Mouse (Mus musculus) thymus, postnatal 4 days (tissue): Measurements from ENCODE around the gene Nrtn.
A peak's percentile ranks its signal among the peaks of the same experiment; 100 is the strongest.

Experiments
- DNase-seq: peaks from one replicate; pipeline ENCODE4 v3.0.0; 2021

The Nrtn gene

GRCm38 (mm10) chr17:56761991-56762410 is 4.7 kb upstream of the Nrtn start:
- DNase-seq = peak; percentile 99

DNA sequence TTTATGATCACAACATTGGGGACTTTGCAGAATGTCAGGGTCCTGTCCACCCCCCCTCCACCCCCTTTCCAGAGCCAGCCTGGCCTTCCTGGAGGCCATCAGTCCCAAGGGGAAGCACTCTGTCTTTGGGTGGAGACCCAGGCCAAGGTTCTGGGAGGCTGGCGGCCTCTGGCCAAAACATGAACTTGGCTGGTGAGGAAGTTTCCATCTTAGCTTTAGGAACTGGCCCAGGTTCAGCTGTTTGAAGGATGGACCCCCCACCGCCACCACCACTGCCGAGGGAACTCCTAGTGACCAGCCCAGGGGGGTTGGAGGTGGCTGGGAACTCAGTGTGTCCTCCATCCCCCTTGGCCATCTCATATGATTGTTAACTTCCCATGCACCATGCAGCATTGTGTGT is 3.7 kb upstream of the Nrtn start:
- DNase-seq = no peak

DNA sequence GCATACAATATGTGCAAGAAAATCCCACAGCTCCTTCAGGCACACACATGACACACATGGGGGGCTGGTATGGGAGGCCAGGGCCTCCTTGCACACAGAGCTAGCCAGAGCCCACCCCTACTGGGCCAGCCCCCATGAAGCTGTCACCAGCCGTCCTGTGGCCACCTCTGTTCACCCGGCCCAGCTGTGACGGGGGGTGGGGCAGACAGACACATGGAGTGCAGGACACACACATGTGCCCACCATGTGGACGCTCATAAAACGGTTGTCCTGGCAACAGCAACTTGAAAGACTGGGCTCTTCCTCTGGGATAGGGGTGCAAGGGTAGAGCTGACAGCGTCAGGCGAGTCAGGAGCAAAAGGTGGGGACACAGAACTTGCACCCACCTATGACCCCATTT is 1.9 kb upstream of the Nrtn start:
- no peak for DNase-seq

GRCm38 (mm10) chr17:56758132-56758531 is 802 bp upstream of the Nrtn start:
- DNase-seq = peak; percentile 97

DNA sequence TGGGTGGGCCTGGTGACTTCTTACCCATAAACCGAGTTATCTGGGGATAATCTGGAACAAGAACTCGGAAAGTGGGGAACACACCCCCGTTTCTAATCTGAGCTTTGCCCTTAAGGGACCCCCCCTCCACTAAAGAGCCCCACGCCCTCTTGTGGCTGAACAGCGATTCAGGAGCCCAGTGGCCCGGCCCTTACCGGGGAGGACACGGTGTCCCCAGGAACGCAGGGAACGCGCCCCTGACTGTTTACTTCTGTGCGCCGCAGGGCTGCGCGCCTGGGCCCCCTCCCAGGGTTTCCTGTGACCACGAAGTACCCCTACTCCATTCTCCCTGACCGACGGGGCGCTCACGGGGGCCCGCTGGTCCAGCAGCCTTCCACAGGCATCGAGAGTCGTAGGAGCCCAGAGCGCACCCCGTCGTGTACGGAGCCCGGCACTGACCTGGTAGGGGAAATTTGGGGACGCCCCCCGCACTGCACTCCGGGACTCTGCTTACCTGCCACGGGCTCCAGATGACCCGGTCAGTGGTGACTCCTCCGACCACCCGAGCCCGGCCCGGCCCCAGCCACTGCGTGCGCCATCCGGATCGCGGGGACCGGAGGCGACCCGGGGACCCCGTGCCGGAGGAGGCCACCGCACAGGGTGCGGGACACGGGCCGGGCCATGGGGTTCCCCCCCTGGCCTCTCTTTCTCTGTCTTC is 479 bp downstream of the Nrtn start:
- DNase-seq = peak; percentile 69

- peak; percentile 55 for DNase-seq
These were observed 2.8 kb downstream of the Nrtn start for GRCm38 (mm10) chr17:56754271-56755185.

DNA sequence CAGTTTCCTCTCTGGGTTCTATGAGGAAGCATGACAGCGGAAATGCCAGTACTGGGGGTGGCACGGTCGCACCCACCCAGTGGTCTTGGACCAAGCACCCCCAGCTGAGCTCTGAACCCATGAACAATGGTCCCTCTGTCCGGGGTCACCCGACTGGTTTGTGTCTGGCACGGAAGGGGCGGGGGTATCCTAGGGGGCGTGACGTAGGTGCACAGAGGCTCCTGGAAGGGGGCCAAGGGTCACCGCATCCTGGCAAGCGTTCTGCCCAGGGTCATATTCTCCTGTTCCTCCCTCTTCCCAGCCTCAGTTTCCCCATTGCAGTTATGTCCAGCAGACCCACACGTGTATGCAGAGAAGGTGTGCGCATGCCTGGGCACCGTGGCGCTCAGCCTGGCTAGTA is 3.9 kb downstream of the Nrtn start:
- DNase-seq = no peak

DNA sequence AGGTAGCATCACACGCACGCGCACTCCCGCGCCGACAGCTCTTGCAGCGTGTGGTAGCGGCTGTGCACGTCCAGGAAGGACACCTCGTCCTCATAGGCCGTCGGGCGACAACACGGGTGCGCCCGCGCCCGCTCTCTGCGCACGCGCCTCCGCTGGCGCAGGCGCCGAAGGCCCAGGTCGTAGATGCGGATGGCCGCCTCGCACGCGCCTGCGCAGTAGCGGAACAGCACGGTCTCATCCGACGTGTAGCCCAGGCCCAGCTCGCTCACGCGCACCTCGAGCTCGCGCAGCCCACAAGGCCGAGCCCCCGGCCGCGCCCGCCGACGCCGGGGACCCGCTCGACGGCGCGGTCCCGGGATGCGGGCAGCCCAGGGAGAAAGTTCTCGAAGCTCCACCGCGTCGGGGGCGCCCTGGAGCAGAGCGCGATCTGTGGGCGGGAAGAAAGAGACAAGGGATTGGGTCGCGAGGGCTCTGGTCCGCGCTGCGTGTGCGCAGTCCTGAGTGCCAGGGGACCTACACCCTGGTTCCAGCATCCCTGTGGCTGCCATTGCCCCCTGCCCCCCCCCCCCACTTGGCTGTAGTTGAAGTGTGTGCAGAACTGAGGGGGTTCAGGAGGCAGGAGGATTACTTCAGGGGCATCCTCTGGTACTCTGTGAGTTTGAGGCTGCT is 5.8 kb downstream of the Nrtn start:
- DNase-seq = peak; percentile 50

DNA sequence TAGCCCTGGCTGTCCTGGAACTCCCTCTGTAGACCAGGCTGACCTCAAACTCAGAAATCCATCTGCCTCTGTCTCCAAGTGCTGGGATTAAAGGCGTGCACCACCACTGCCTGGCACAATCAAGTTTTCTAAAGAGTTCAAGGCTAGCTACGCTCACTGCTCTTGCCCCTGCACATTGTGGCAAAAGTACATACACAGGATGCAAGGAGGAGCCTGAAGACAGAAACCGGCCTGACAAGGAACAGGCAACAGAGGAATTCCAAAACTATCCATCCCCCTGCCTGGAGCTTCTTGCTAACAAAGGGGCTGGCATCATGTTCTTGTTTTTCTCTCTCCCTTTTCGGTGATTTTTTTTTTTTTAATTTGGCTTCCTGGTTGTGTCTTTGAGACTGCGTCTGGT is 13.2 kb downstream of the Nrtn start:
- DNase-seq = no peak

DNA sequence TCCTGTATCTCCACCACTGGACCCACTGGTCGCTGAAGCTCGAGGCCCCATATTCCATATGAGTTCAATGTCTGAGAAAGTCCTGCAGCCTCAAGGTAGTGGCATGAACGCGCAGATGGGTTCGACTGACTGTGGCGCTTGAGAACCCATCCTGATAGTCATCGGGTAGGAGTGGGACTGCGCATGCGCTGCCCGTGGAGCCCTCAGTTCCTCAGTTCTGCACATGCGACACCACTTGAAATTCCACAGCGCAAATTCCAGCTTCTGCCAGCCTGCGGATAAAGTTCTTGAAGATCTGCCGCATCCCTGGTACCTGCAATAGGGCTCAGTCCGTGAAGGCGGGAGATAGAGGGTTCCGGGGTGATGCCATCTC is 16.6 kb downstream of the Nrtn start:
- DNase-seq = no peak

DNA sequence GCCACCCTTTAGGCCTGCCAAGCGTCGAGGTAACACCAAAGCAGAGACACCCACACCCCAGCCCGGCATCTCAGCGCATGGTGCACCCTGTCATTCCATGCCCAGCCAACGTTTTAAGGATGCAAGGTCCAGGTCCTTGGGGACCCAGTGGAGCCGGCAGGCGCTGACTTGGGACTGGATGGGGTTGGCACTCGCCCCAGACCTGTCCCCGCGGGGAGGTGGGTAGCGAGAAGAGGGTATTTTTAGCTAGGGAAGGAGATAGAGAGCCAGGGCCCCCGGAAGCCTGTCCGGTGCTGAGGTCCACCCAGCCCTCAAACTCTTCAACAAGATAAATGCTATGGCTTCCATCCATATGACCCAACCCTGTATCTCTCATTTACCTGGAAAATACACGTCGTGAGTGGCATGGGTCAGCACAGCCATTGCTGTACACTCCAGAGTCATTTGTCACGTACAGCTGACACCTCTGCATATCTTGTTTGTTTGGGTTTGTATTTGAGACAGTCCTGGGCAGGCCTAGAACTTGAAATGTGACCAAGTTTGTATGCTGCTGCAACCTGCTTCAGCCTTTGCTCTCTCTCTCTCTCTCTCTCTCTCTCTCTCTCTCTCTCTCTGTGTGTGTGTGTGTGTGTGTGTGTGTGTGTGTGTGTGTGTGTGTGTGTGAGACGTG is 17.1 kb downstream of the Nrtn start:
- no peak for DNase-seq

DNA sequence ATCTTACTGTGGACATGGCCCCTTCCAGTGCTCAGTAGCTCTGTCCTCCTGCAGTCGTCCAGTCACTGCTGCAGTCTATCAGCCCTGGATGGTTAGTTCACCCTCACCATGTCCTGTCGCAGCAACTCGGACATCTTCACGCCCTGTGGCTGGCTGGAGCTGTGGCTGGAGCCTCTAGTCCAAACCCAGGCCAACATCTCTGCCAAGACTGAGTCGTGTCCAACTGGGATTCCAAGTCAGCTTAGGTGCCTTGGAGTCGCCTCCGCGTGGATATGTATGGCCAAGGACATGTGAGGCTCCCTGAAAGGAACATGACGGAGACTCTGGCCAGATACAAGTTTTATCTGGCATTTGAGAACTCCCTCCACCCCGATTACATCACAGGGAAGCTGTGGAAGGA is 19.1 kb downstream of the Nrtn start:
- DNase-seq = no peak

DNA sequence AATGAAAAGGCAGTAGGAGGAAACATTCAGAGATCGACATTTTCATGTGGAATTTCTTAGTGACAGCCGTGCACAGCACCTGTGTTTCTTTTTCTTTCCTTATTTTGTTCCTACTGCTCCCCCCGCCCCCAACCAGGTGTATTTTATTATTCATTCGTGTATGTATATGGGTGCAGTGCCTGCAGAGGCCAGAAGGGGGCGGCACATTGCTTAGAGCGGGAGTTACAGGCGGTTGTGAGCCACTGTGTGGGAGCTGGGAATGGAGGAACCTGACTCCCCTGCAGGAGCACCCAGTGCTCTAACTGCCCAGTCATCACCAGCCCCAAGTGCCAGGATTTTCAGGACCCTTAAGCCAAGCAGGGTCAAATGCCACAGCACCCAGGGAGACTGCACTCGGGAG is 20.8 kb downstream of the Nrtn start:
- DNase-seq = peak; percentile 63

DNA sequence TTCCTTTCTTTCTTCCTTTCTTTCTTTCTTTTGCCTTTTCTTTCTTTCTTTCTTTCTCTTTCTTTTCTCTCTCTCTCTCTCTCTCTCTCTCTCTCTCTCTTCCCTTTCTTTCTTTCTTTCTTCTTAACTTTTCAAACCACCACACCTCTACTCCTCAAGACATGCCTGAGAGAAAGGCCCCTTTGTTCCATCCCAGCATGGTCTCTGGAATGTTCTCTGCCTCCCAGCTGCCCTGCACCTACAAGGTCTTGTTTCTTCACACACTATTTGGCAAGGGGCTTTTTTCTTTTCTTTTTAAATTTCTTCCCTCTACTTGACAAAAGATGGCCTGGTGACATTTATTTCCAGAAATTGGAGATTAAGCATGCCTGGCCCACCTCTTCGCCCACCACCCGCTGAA is 27.7 kb downstream of the Nrtn start:
- no peak for DNase-seq

GRCm38 (mm10) chr17:56729151-56729550 is 28.2 kb downstream of the Nrtn start:
- DNase-seq = no peak

- DNase-seq = no peak
These were observed 29.2 kb downstream of the Nrtn start for GRCm38 (mm10) chr17:56728117-56728516.

DNA sequence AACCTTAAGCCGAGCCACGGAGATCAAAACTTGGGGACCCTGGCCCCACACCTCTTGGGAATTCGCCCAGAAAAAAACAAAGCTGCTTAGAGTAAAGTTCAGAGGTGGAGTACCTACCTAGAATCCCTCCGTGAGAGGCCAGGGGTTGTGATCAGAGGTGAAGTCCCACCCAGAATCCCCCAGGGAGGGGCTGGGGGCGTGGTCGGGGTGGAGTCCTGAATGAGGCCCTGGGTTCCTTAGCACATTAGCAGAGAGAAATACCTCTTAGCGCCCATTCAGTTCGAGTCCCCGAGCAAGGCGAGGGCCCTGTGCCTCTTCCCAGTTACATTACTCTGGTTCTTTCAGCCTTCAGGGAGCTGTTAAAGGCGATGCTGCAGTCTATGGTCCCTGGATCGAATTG is 29.7 kb downstream of the Nrtn start:
- peak; percentile 49 for DNase-seq

DNA sequence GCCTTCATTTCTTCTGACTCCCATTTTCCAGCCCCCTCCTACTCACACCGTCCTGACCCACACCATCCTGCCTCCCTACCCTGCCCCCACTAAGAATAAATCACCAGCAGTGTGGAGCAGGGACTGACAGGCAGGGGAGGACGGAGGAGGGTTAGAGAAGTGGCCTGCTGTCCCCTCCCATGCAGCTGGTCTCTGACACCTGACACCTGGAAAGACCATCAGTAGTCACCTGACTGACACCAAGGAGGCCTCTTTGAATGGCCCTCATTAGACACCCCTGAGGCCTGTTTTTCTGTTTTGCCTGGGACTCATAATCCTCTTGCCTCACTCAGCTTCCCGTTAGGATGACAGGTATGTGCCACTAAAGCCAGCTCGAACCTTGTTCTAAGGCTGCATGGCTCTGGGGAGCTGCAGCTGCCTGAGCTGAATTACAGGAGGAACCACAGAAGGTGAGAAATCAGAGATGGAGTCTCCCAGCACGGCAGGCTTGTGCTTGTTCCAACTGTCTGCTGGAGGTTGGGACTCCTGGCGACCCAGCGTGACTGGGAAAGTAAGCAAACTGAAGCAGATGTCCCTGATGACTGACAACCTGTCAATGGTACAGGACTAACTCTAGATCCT is 30.2 kb downstream of the Nrtn start:
- DNase-seq = no peak

DNA sequence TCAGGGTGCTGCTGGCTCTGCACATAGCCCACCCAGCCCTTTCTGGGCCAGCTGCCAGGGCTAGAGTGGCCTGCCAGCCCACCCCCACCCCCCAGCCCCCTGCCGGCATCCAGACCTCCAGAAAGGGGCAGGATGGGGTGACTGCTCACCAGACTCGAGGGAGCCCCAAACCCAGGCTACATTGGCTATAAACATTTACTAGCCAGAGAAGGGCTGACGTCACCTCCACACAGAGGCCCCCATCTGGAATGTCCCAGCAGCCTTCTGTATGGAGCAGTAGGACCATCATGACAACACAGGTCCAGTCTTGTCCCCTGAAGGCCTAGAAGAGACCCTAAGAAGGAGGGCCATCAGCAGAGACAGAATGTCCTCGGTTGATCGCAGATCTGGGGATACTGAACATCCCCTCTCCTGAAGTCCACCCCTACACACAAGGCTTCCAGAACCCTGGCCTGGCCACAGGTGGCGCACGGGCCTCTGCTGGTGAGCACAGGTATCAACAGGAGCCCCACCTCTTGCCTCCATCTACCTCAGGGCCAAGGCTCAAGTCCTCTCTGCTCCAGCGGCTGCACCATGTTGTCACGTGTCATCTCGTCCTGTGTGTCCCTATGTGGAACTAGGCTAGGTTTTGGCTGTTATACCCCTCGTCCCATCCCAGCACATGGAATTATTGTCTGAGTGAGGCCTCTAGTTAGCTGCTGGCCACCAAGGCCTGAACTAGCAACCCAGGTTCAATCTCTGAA is 33.7 kb downstream of the Nrtn start:
- DNase-seq = no peak

- DNase-seq = no peak
These were observed 34.9 kb downstream of the Nrtn start for GRCm38 (mm10) chr17:56722441-56722840.

GRCm38 (mm10) chr17:56717363-56718058 is 39.8 kb downstream of the Nrtn start, which contains the start of the genes Ndufa11 and Vmac:
Gene Ndufa11, plus strand, starts transcription at chr17:56717767.
Gene Vmac, minus strand, starts transcription at chr17:56718022.
- peak; percentile 96 for DNase-seq
